Mouse (Mus musculus): ENCODE measurements around the gene Spdl1. TPM values are rescaled to one million over a fixed set of nuclear protein-coding genes. Genes with fewer than 3 reads are reported as not detected.

Spdl1 gene
- total and polyA plus RNA-seq, 3 experiments = 45.2 to 72.8 (median 61.1) TPM

DNA sequence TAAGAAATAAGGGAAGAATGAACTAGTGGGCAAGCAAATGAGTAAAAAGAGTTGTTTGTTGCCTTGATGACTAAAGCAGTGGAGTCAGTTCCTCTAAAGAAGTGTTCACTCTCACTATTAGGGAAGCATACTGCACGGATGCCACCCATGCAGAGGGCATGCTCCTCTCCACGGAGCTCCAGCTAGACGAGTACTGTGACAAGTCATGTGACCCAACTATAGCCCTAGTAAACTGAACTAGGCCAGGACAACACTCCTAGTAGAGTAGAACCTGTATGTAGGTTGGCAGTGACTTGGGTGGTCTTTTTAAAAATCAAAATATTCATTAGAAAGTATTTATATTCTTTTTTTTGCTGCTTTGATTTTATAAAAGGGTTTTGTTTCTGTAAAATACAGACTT, 55.1 kb downstream of the Spdl1 start:
- no peak overlapping the region for H3K9ac ChIP-seq (ENCODE audit: insufficient read depth, low read depth)
- dilution Hi-C loops (cut with MboI; ENCODE audit: extremely low pct_ligation_motif_present, extremely low pct_unique_long_range_greater_than_20kb, low sequenced_read_pairs) (no loop called here), in situ Hi-C loops (cut with MboI; ENCODE audit: low pct_ligation_motif_present, low pct_unique_long_range_greater_than_20kb, low sequenced_read_pairs) (no loop called here)
- H3K27ac ChIP-seq (ENCODE audit: insufficient read depth, low read depth) = peak overlapping the region; percentile 35
- H3K9me3 ChIP-seq (replicated peaks; ENCODE audit: low read length) = no peaks in the 10 kb centered on the region
- DNase-seq (ENCODE audit: extremely low read depth) = no peak
- H3K79me2 ChIP-seq (replicated peaks; ENCODE audit: control insufficient read depth, extremely low read depth, insufficient read depth, poor library complexity, severe bottlenecking) = peaks cover 91% of the 10 kb centered on the region
- no peaks in the 10 kb centered on the region for H3K27me3 ChIP-seq (replicated peaks)
- no peak overlapping the region for H3K4me3 ChIP-seq (replicated peaks in 1 of 3; ENCODE audit: low read depth in 2 of 3, low read length in 2 of 3, poor library complexity in 1 of 3)
- H3K4me2 ChIP-seq (ENCODE audit: insufficient read depth, low read depth, poor library complexity, severe bottlenecking) = peak overlapping the region; percentile 23; the same call in 1 of the 2 replicates
- TF ChIP-seq BHLHE40 (IDR thresholded peaks at IDR 0.05; ENCODE audit: low read depth, low read length) (peak; percentile 48; the same call in 1 of the 2 replicates), MYC (IDR thresholded peaks at IDR 0.05; ENCODE audit: low read depth, low read length) (no peak), SMC3 (IDR thresholded peaks at IDR 0.05; ENCODE audit: low read depth, low read length) (no peak), USF1 (IDR thresholded peaks at IDR 0.05; ENCODE audit: low read depth, low read length) (peak; percentile 66), MAX (IDR thresholded peaks at IDR 0.05; ENCODE audit: low read length) (0 out of 2 replicates have a peak, but pooled peaks have one; percentile 31), ETS1 (conservative IDR thresholded peaks at IDR 0.05; ENCODE audit: low read depth, low read length) (no peak; the same call in 1 of the 2 replicates), EP300 (IDR thresholded peaks at IDR 0.05; ENCODE audit: low read length) (peak; percentile 33; the same call in 1 of the 2 replicates), IRF4 (IDR thresholded peaks at IDR 0.05; ENCODE audit: low read depth, low read length) (peak; percentile 15; the same call in 1 of the 2 replicates), USF2 (conservative IDR thresholded peaks at IDR 0.05; ENCODE audit: low read depth, low read length) (peak; percentile 45; the same call in 1 of the 2 replicates)
- peaks cover 14 to 55% of the 10 kb centered on the region in 2 experiments for H3K36me3 ChIP-seq (replicated peaks in 1 of 2; ENCODE audit: control insufficient read depth in 1 of 2, insufficient read depth in 1 of 2, low read length in 1 of 2)
- peaks cover 51 to 85% of the 10 kb centered on the region in 2 experiments for H3K4me1 ChIP-seq (ENCODE audit: control insufficient read depth in 1 of 2, insufficient read depth in 2 of 2)

DNA sequence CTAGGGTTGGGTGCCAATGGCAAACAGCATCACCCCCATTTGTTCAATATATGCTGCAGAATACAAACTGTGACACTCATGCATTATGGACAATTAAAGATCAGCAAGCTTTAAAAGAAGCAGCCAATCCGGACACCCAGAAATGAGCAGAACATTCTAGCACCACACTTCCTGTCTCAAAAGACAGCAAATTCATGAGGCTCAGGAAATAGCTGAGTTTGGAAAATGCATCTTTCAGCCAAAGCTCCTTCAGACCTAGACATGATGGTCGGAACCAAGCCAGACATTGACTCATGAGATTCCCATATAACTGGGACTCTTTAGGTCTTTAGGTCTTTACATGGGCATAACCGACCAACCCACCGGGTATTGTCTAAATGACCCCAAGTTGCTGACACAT, 55.9 kb downstream of the Spdl1 start:
- Histone ChIP-seq H3K79me2 (replicated peaks; ENCODE audit: control insufficient read depth, extremely low read depth, insufficient read depth, poor library complexity, severe bottlenecking) (peaks cover 98% of the 10 kb centered on the region), H3K9me3 (replicated peaks; ENCODE audit: low read length) (no peaks in the 10 kb centered on the region), H3K36me3 (replicated peaks in 1 of 2; ENCODE audit: control insufficient read depth in 1 of 2, insufficient read depth in 1 of 2, low read length in 1 of 2) (peaks cover 16 to 63% of the 10 kb centered on the region in 2 experiments), H3K4me2 (ENCODE audit: insufficient read depth, low read depth, poor library complexity, severe bottlenecking) (peak overlapping the region; percentile 23), H3K4me1 (ENCODE audit: control insufficient read depth in 1 of 2, insufficient read depth in 2 of 2) (peaks cover 56 to 93% of the 10 kb centered on the region in 2 experiments), H3K27ac (ENCODE audit: insufficient read depth, low read depth) (peak overlapping the region; percentile 35), H3K27me3 (replicated peaks) (no peaks in the 10 kb centered on the region), H3K4me3 (replicated peaks in 1 of 3; ENCODE audit: low read depth in 2 of 3, low read length in 2 of 3, poor library complexity in 1 of 3) (no peak overlapping the region), H3K9ac (ENCODE audit: insufficient read depth, low read depth) (peak overlapping the region; percentile 19)
- dilution Hi-C loops (cut with MboI; ENCODE audit: extremely low pct_ligation_motif_present, extremely low pct_unique_long_range_greater_than_20kb, low sequenced_read_pairs) (no loop called here), in situ Hi-C loops (cut with MboI; ENCODE audit: low pct_ligation_motif_present, low pct_unique_long_range_greater_than_20kb, low sequenced_read_pairs) (no loop called here)
- no peak for DNase-seq (ENCODE audit: extremely low read depth)
- TF ChIP-seq NRF1 (IDR thresholded peaks at IDR 0.05; ENCODE audit: low read depth, low read length) (no peak), MEF2A (IDR thresholded peaks at IDR 0.05; ENCODE audit: borderline replicate concordance, low read depth, low read length) (no peak), MAX (IDR thresholded peaks at IDR 0.05; ENCODE audit: low read length) (no peak), HCFC1 (IDR thresholded peaks at IDR 0.05; ENCODE audit: low read depth, low read length) (no peak)

DNA sequence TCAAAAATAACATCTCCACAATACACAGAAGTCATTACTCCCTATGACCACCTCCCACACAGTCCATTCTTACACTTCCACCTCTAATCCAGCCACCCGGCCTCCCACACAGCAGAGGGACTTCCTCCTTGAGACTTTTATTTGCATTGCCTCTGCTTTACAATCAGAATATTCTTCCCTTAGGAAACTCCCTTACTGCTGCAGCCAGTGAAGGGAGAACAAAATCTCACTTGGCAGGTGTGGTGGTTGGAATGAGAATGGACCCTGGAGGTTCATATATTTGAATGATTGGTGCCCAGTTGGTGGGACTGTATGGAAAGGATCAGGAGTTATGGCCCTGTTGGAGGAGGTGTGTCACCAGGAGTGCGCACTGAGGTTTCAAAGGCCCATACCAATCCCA, 57.4 kb downstream of the Spdl1 start:
- Histone ChIP-seq H3K4me3 (replicated peaks in 1 of 3; ENCODE audit: low read depth in 2 of 3, low read length in 2 of 3, poor library complexity in 1 of 3) (no peak overlapping the region), H3K36me3 (replicated peaks in 1 of 2; ENCODE audit: control insufficient read depth in 1 of 2, insufficient read depth in 1 of 2, low read length in 1 of 2) (peaks cover 14 to 57% of the 10 kb centered on the region in 2 experiments), H3K27ac (ENCODE audit: insufficient read depth, low read depth) (peak overlapping the region; percentile 96), H3K79me2 (replicated peaks; ENCODE audit: control insufficient read depth, extremely low read depth, insufficient read depth, poor library complexity, severe bottlenecking) (peaks cover 98% of the 10 kb centered on the region), H3K27me3 (replicated peaks) (no peaks in the 10 kb centered on the region), H3K4me1 (ENCODE audit: control insufficient read depth in 1 of 2, insufficient read depth in 2 of 2) (peaks cover 63 to 97% of the 10 kb centered on the region in 2 experiments), H3K4me2 (ENCODE audit: insufficient read depth, low read depth, poor library complexity, severe bottlenecking) (peak overlapping the region; percentile 65), H3K9me3 (replicated peaks; ENCODE audit: low read length) (no peaks in the 10 kb centered on the region), H3K9ac (ENCODE audit: insufficient read depth, low read depth) (0 out of 2 replicates have a peak overlapping the region, but pooled peaks have one; percentile 2)
- peak; percentile 71 for DNase-seq (ENCODE audit: extremely low read depth)
- dilution Hi-C loops (cut with MboI; ENCODE audit: extremely low pct_ligation_motif_present, extremely low pct_unique_long_range_greater_than_20kb, low sequenced_read_pairs) = no loop called here
- in situ Hi-C loops (cut with MboI; ENCODE audit: low pct_ligation_motif_present, low pct_unique_long_range_greater_than_20kb, low sequenced_read_pairs) = no loop called here
- no peak for TF ChIP-seq TBP (conservative IDR thresholded peaks at IDR 0.05; ENCODE audit: low read depth, low read length)
- TF ChIP-seq EP300 (IDR thresholded peaks at IDR 0.05; ENCODE audit: low read length) = peak; percentile 66
- TF ChIP-seq SMC3 (IDR thresholded peaks at IDR 0.05; ENCODE audit: low read depth, low read length) = no peak
- no peak for TF ChIP-seq CTCF (conservative IDR thresholded peaks at IDR 0.05 in 1 of 2, IDR thresholded peaks at IDR 0.05 in 1 of 2; ENCODE audit: low read depth in 2 of 2, low read length in 2 of 2)
- TF ChIP-seq MAFK (IDR thresholded peaks at IDR 0.05; ENCODE audit: insufficient replicate concordance, low read length) = no peak
- 0 out of 2 replicates have a peak, but pooled peaks have one; percentile 44 for TF ChIP-seq MEF2A (IDR thresholded peaks at IDR 0.05; ENCODE audit: borderline replicate concordance, low read depth, low read length)
- no peak for TF ChIP-seq KAT2A (IDR thresholded peaks at IDR 0.05; ENCODE audit: insufficient replicate concordance, low read length)
- no peak for TF ChIP-seq E2F4 (IDR thresholded peaks at IDR 0.05; ENCODE audit: insufficient replicate concordance, low read depth, low read length)
- TF ChIP-seq POLR2A (IDR thresholded peaks at IDR 0.05; ENCODE audit: low read depth, low read length) = no peak
- 0 out of 2 replicates have a peak, but pooled peaks have one; percentile 36 for TF ChIP-seq MYC (IDR thresholded peaks at IDR 0.05; ENCODE audit: low read depth, low read length)
- TF ChIP-seq USF2 (conservative IDR thresholded peaks at IDR 0.05; ENCODE audit: low read depth, low read length) = no peak
- TF ChIP-seq RCOR1 (conservative IDR thresholded peaks at IDR 0.05; ENCODE audit: low read depth, low read length) = 0 out of 2 replicates have a peak, but pooled peaks have one; percentile 59
- no peak for TF ChIP-seq NRF1 (IDR thresholded peaks at IDR 0.05; ENCODE audit: low read depth, low read length)
- no peak for TF ChIP-seq MAX (IDR thresholded peaks at IDR 0.05; ENCODE audit: low read length)
- TF ChIP-seq ZNF384 (IDR thresholded peaks at IDR 0.05; ENCODE audit: low read depth, low read length) = no peak
- TF ChIP-seq UBTF (IDR thresholded peaks at IDR 0.05; ENCODE audit: low read depth, low read length) = no peak
- no peak for TF ChIP-seq NELFE (IDR thresholded peaks at IDR 0.05; ENCODE audit: low read depth, low read length)
- 0 out of 2 replicates have a peak, but pooled peaks have one; percentile 27 for TF ChIP-seq MXI1 (IDR thresholded peaks at IDR 0.05; ENCODE audit: low read depth, low read length)
- TF ChIP-seq RAD21 (IDR thresholded peaks at IDR 0.05; ENCODE audit: low read depth, low read length) = no peak; the same call in 1 of the 2 replicates

All from CH12.LX (cell line).